In the genomic region with DNA sequence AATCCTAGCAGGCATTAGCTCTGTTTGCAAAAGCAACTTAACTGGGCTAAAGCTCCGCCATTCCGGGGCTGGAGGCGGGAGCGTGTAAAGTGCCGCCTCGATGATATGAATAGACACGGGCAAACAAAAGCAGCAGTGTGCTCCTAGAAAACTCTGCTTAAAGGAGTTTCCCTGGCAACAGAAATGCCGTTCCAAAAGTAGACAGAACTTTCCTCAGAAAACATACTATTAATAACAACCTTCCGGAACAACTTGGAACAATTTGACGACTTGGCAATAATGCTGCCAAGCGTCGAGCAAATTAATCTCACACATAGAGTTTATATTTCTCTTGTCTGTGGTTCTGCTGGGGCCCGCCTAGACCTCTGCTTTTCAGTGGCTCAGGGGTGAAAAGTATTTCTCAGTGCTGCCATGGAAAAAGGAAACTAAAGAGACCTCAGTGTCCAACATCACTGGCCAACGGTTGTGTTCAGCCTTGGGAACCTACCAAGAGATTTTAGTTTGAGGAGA, we compare ENCODE assay signal across 9 mouse cellular contexts.
A peak's percentile ranks its signal among the peaks of the same experiment; 100 is the strongest.
DNase-seq lines count a peak whose midpoint lies in the region; ATAC-seq lines count a peak whose summit lies in the region.
"Had no signal": no experiment of that assay in that cellular context is flagged by ENCODE, and none has a peak within 500 bp of the region (broad histone marks: within the 10 kb centered on the region; RNA-seq: fewer than 3 reads in every experiment).

No protein-coding gene starts in this region.

- H3K27me3 ChIP-seq in forebrain, embryonic 11.5 days (ENCODE audit: control insufficient read depth, insufficient read depth, low read length), result no peaks in the 10 kb centered on the region
- no peaks in the 10 kb centered on the region for H3K27me3 ChIP-seq in heart, embryonic 14.5 days (ENCODE audit: control insufficient read depth, insufficient read depth, low read length)
- no peaks in the 10 kb centered on the region for H3K27me3 ChIP-seq in kidney, embryonic 16.5 days (ENCODE audit: insufficient read depth, low read length)
- H3K27me3 ChIP-seq in limb, embryonic 11.5 days (ENCODE audit: control insufficient read depth, insufficient read depth, low read length), result no peaks in the 10 kb centered on the region

- peak overlapping the region; percentile 86 for H3K27ac ChIP-seq in forebrain, embryonic 11.5 days (ENCODE audit: low read depth, low read length)
- peak overlapping the region; percentile 73 to 87 for H3K27ac ChIP-seq in heart, embryonic 14.5 days (replicated peaks in 1 of 2; ENCODE audit: control insufficient read depth in 1 of 2, insufficient read depth in 1 of 2, low read depth in 2 of 2, low read length in 2 of 2)
- H3K27ac ChIP-seq in kidney, embryonic 16.5 days (ENCODE audit: low read length), result peak overlapping the region; percentile 63; the same call in 1 of the 2 replicates
- H3K27ac ChIP-seq in limb, embryonic 11.5 days (replicated peaks; ENCODE audit: low read depth, low read length), result peak overlapping the region; percentile 22; the same call in 1 of the 2 replicates

- H3K4me2 ChIP-seq in forebrain, embryonic 11.5 days (ENCODE audit: low read depth, low read length, severe bottlenecking), result peak overlapping the region; percentile 11
- H3K4me2 ChIP-seq in heart, embryonic 14.5 days (ENCODE audit: low read length), result peak overlapping the region; percentile 53
- H3K4me2 ChIP-seq in kidney, embryonic 16.5 days (replicated peaks; ENCODE audit: low read depth, low read length), result peak overlapping the region; percentile 32
- H3K4me2 ChIP-seq in limb, embryonic 11.5 days (ENCODE audit: low read depth, severe bottlenecking), result no peak overlapping the region

- H3K4me1 ChIP-seq in forebrain, embryonic 11.5 days (replicated peaks; ENCODE audit: control insufficient read depth, insufficient read depth, low read length), result peaks cover 12% of the 10 kb centered on the region
- H3K4me1 ChIP-seq in heart, embryonic 14.5 days (ENCODE audit: control insufficient read depth in 2 of 2, insufficient read depth in 2 of 2, low read length in 2 of 2), result peaks cover 10 to 11% of the 10 kb centered on the region in 2 experiments
- peaks cover 11% of the 10 kb centered on the region; the same call in 1 of the 2 replicates for H3K4me1 ChIP-seq in kidney, embryonic 16.5 days (ENCODE audit: insufficient read depth, low read length)
- H3K4me1 ChIP-seq in limb, embryonic 11.5 days (ENCODE audit: control insufficient read depth, insufficient read depth, low read length), result peaks cover 3% of the 10 kb centered on the region; the same call in 1 of the 2 replicates

- H3K4me3 ChIP-seq in forebrain, embryonic 11.5 days (ENCODE audit: low read depth, low read length), result no peak overlapping the region
- peak overlapping the region; percentile 10 to 16; a peak in 3 of 4 replicates for H3K4me3 ChIP-seq in heart, embryonic 14.5 days (ENCODE audit: control insufficient read depth in 1 of 2, insufficient read depth in 1 of 2, low read depth in 1 of 2, low read length in 2 of 2)
- H3K4me3 ChIP-seq in kidney, embryonic 16.5 days (ENCODE audit: low read length), result peak overlapping the region; percentile 10; the same call in 1 of the 2 replicates
- no peak overlapping the region for H3K4me3 ChIP-seq in limb, embryonic 11.5 days (ENCODE audit: low read depth, low read length)
- H3K4me3 ChIP-seq: erythroblast, embryonic 14.5 days had no signal

- 15% methylated on average over 14 of the region's 14 CpGs for WGBS in forebrain, embryonic 11.5 days
- 25% methylated on average over 14 of the region's 14 CpGs for WGBS in heart, embryonic 14.5 days
- whole genome bisulfite sequencing in kidney, embryonic 16.5 days, result 25% methylated on average over 14 of the region's 14 CpGs
- 57% methylated on average over 14 of the region's 14 CpGs for WGBS in limb, embryonic 11.5 days

- intact Hi-C loops in gastrocnemius, postnatal 36 days (cut with DNase I), result loop anchor here (5.0 kb wide), 1 partner anchor 1624 kb away; the partner anchor contains the start of gene Sptssa

- no peaks in the 10 kb centered on the region for H3K36me3 ChIP-seq in forebrain, embryonic 11.5 days (ENCODE audit: control insufficient read depth, insufficient read depth, low read length)
- H3K36me3 ChIP-seq in heart, embryonic 14.5 days (ENCODE audit: control insufficient read depth, insufficient read depth, low read length), result no peaks in the 10 kb centered on the region
- H3K36me3 ChIP-seq in kidney, embryonic 16.5 days (ENCODE audit: insufficient read depth, low read length), result no peaks in the 10 kb centered on the region
- H3K36me3 ChIP-seq in limb, embryonic 11.5 days (ENCODE audit: control insufficient read depth, insufficient read depth, low read length), result no peaks in the 10 kb centered on the region

- H3K9ac ChIP-seq in forebrain, embryonic 11.5 days (ENCODE audit: low read length), result peak overlapping the region; percentile 30; the same call in 1 of the 2 replicates
- H3K9ac ChIP-seq in heart, embryonic 14.5 days (ENCODE audit: low read length), result 0 out of 2 replicates have a peak overlapping the region, but pooled peaks have one; percentile 35
- H3K9ac ChIP-seq in kidney, embryonic 16.5 days (replicated peaks; ENCODE audit: low read length), result peak overlapping the region; percentile 1; the same call in 1 of the 2 replicates
- no peak overlapping the region for H3K9ac ChIP-seq in limb, embryonic 11.5 days (ENCODE audit: low read length)

- DNase-seq in gastrocnemius, adult 18-20 months (ENCODE audit: low spot score), result peak; percentile 17
- DNase-seq in gastrocnemius, postnatal 36 days, result no peak
- DNase-seq in forebrain, embryonic 11.5 days (ENCODE audit: low spot score), result peak; percentile 81
- DNase-seq in limb, embryonic 11.5 days (ENCODE audit: low spot score), result peak; percentile 62
- DNase-seq in ovary, postnatal 36 days (ENCODE audit: low spot score), result peak; percentile 21
- DNase-seq in thymus, postnatal 4 days, result no peak

- no peaks in the 10 kb centered on the region for H3K9me3 ChIP-seq in forebrain, embryonic 11.5 days (ENCODE audit: control insufficient read depth, low read length)
- H3K9me3 ChIP-seq in heart, embryonic 14.5 days (ENCODE audit: control insufficient read depth, low read length), result no peaks in the 10 kb centered on the region
- no peaks in the 10 kb centered on the region for H3K9me3 ChIP-seq in kidney, embryonic 16.5 days (ENCODE audit: low read length)
- H3K9me3 ChIP-seq in limb, embryonic 11.5 days (ENCODE audit: control insufficient read depth, low read length), result no peaks in the 10 kb centered on the region

- ATAC-seq in forebrain, embryonic 11.5 days (replicated peaks; ENCODE audit: low FRiP score), result peak; percentile 86
- 0 out of 2 replicates have a peak, but pooled peaks have one; percentile 50 for ATAC-seq in heart, embryonic 14.5 days (ENCODE audit: insufficient number of reproducible peaks, insufficient read depth, low FRiP score, low read depth)
- ATAC-seq in kidney, embryonic 16.5 days (ENCODE audit: low FRiP score, low TSS enrichment), result peak; percentile 46; the same call in 1 of the 2 replicates
- no peak for ATAC-seq in limb, embryonic 11.5 days (ENCODE audit: insufficient number of reproducible peaks, low FRiP score, low TSS enrichment, low read depth)

Comparison
In these comparisons a context has a peak if more than half of its experiments do, and no peak if none do; other contexts are left out.
1. DNase-seq: peak in gastrocnemius, adult 18-20 months (single experiment), forebrain, embryonic 11.5 days (single experiment), limb, embryonic 11.5 days (single experiment) and ovary, postnatal 36 days (single experiment); none in gastrocnemius, postnatal 36 days (0 of 2) and thymus, postnatal 4 days (single experiment).
2. H3K27ac ChIP-seq: peak in every context shown above with its lines; median percentile 86 in forebrain, embryonic 11.5 days; 80 in heart, embryonic 14.5 days; 63 in kidney, embryonic 16.5 days; 22 in limb, embryonic 11.5 days.
3. H3K4me3 ChIP-seq: peak in heart, embryonic 14.5 days (2 of 2) and kidney, embryonic 16.5 days (single experiment); none in forebrain, embryonic 11.5 days (single experiment) and limb, embryonic 11.5 days (single experiment).